16 mouse cellular contexts compared by ENCODE assay signal in the genomic region with DNA sequence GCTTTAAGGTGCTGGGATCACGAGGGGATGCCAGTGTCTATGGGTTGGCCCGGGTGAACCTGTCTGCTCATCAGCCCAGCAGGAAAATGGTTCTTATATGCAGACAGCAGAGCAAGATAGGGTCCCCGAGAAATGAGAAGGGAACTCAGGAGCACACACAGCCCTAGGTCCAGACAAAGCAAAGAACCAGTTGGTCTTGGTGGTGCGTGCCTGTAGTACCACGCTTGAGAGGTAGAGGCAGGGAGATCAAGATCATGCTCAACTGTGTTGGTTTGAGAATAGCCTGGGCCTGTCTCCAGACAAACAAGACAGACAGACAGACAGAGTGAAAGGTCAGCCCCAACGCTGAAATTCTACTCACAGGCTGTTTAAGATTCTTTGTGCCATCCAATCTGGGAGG. TPM values are rescaled to one million over a fixed set of nuclear protein-coding genes. Genes with fewer than 3 reads are reported as not detected.
A peak's percentile ranks its signal among the peaks of the same experiment; 100 is the strongest.
DNase-seq lines count a peak whose midpoint lies in the region; ATAC-seq and TF ChIP-seq lines count a peak whose summit lies in the region.
"Had no signal": no experiment of that assay in that cellular context is flagged by ENCODE, and none has a peak within 500 bp of the region (broad histone marks: within the 10 kb centered on the region; RNA-seq: fewer than 3 reads in every experiment).

No protein-coding gene starts in this region.

- H3K9me3 ChIP-seq in intestine, embryonic 16.5 days (ENCODE audit: control insufficient read depth, low read length) = no peaks in the 10 kb centered on the region
- no peaks in the 10 kb centered on the region for H3K9me3 ChIP-seq in intestine, postnatal 0 days (ENCODE audit: control insufficient read depth)
- no peaks in the 10 kb centered on the region for H3K9me3 ChIP-seq in E14TG2a.4 (ENCODE audit: low read length)
- H3K9me3 ChIP-seq in stomach, postnatal 0 days (ENCODE audit: control insufficient read depth, low read length) = no peaks in the 10 kb centered on the region
- no peaks in the 10 kb centered on the region for H3K9me3 ChIP-seq in limb, embryonic 10.5 days (replicated peaks)
- H3K9me3 ChIP-seq: embryonic facial prominence, embryonic 13.5 days; forebrain, embryonic 12.5 days; heart, embryonic 12.5 days had no signal

- 0 out of 2 replicates have a peak, but pooled peaks have one; percentile 16 for ATAC-seq in intestine, embryonic 16.5 days
- ATAC-seq in intestine, postnatal 0 days = no peak
- ATAC-seq in stomach, postnatal 0 days (ENCODE audit: low FRiP score, low TSS enrichment) = 0 out of 2 replicates have a peak, but pooled peaks have one; percentile 14
- ATAC-seq: forebrain, embryonic 16.5 days; hindbrain, postnatal 0 days had no signal

- H3K27me3 ChIP-seq in intestine, embryonic 16.5 days (replicated peaks; ENCODE audit: control insufficient read depth, insufficient read depth, low read length) = no peaks in the 10 kb centered on the region
- H3K27me3 ChIP-seq in intestine, postnatal 0 days (replicated peaks; ENCODE audit: control insufficient read depth, insufficient read depth, low read length) = no peaks in the 10 kb centered on the region
- H3K27me3 ChIP-seq in E14TG2a.4 (ENCODE audit: insufficient read depth, low read length) = peaks cover 65% of the 10 kb centered on the region
- no peaks in the 10 kb centered on the region for H3K27me3 ChIP-seq in stomach, postnatal 0 days (ENCODE audit: control insufficient read depth, insufficient read depth, low read length)
- peaks cover 38% of the 10 kb centered on the region for H3K27me3 ChIP-seq in limb, embryonic 10.5 days (ENCODE audit: low read depth, poor library complexity, severe bottlenecking)
- H3K27me3 ChIP-seq: Patski had no signal

- no peak overlapping the region for H3K9ac ChIP-seq in intestine, embryonic 16.5 days (ENCODE audit: low read depth, low read length)
- H3K9ac ChIP-seq in intestine, postnatal 0 days (ENCODE audit: low read depth, low read length) = no peak overlapping the region
- H3K9ac ChIP-seq in stomach, postnatal 0 days (ENCODE audit: low read length) = no peak overlapping the region
- H3K9ac ChIP-seq: forebrain, embryonic 12.5 days; heart, embryonic 12.5 days had no signal

- TF ChIP-seq CTCF in intestine, postnatal 0 days (IDR thresholded peaks at IDR 0.05; ENCODE audit: low read depth) = no peak
- TF ChIP-seq CTCF in E14TG2a.4 (conservative IDR thresholded peaks at IDR 0.05; ENCODE audit: low read length) = peak; percentile 13; the same call in 1 of the 2 replicates
- no peak for TF ChIP-seq CTCF in stomach, postnatal 0 days (IDR thresholded peaks at IDR 0.05; ENCODE audit: low read depth)

- peak; percentile 63 for DNase-seq in R1 (ENCODE audit: low read depth, low spot score)
- DNase-seq in stomach, postnatal 0 days (ENCODE audit: low spot score) = no peak
- no peak for DNase-seq in limb, embryonic 10.5 days (ENCODE audit: low spot score)
- DNase-seq in urinary bladder, postnatal 25 days (ENCODE audit: low spot score) = no peak

- H3K4me2 ChIP-seq in intestine, embryonic 16.5 days (ENCODE audit: low read depth, low read length) = no peak overlapping the region
- H3K4me2 ChIP-seq in intestine, postnatal 0 days (replicated peaks; ENCODE audit: low read depth) = no peak overlapping the region
- H3K4me2 ChIP-seq in stomach, postnatal 0 days (replicated peaks; ENCODE audit: low read depth) = no peak overlapping the region
- H3K4me2 ChIP-seq: embryonic facial prominence, embryonic 13.5 days; forebrain, embryonic 12.5 days; heart, embryonic 12.5 days had no signal

- WGBS in intestine, embryonic 16.5 days = 78% methylated on average over 6 of the region's 6 CpGs
- 74% methylated on average over 6 of the region's 6 CpGs for WGBS in intestine, postnatal 0 days
- 68% methylated on average over 6 of the region's 6 CpGs for WGBS in stomach, postnatal 0 days
- 78% methylated on average over 6 of the region's 6 CpGs for WGBS in limb, embryonic 10.5 days

- no peak overlapping the region for H3K4me3 ChIP-seq in intestine, embryonic 16.5 days (ENCODE audit: low read length)
- H3K4me3 ChIP-seq in intestine, postnatal 0 days (ENCODE audit: low read depth, low read length) = no peak overlapping the region
- no peak overlapping the region for H3K4me3 ChIP-seq in E14TG2a.4 (replicated peaks; ENCODE audit: low read length)
- H3K4me3 ChIP-seq in stomach, postnatal 0 days (ENCODE audit: low read depth, low read length) = no peak overlapping the region
- no peak overlapping the region for H3K4me3 ChIP-seq in limb, embryonic 10.5 days
- H3K4me3 ChIP-seq: embryonic facial prominence, embryonic 13.5 days; forebrain, embryonic 12.5 days; heart, embryonic 12.5 days had no signal

- H3K4me1 ChIP-seq in intestine, embryonic 16.5 days (ENCODE audit: control insufficient read depth, insufficient read depth, low read length) = no peaks in the 10 kb centered on the region
- no peaks in the 10 kb centered on the region for H3K4me1 ChIP-seq in intestine, postnatal 0 days (replicated peaks; ENCODE audit: control insufficient read depth, insufficient read depth, low read length)
- H3K4me1 ChIP-seq in E14TG2a.4 (replicated peaks; ENCODE audit: low read depth, low read length) = peaks cover 16% of the 10 kb centered on the region
- no peaks in the 10 kb centered on the region for H3K4me1 ChIP-seq in stomach, postnatal 0 days (replicated peaks; ENCODE audit: control insufficient read depth, insufficient read depth)
- H3K4me1 ChIP-seq in limb, embryonic 10.5 days = peaks cover 27% of the 10 kb centered on the region
- H3K4me1 ChIP-seq: forebrain, embryonic 12.5 days had no signal

- no peaks in the 10 kb centered on the region for H3K36me3 ChIP-seq in intestine, embryonic 16.5 days (ENCODE audit: control insufficient read depth, insufficient read depth, low read length)
- H3K36me3 ChIP-seq in intestine, postnatal 0 days (ENCODE audit: control insufficient read depth, insufficient read depth) = no peaks in the 10 kb centered on the region
- H3K36me3 ChIP-seq in E14TG2a.4 (ENCODE audit: insufficient read depth, low read length) = no peaks in the 10 kb centered on the region
- H3K36me3 ChIP-seq in stomach, postnatal 0 days (ENCODE audit: control insufficient read depth, insufficient read depth, low read length) = no peaks in the 10 kb centered on the region
- no peaks in the 10 kb centered on the region for H3K36me3 ChIP-seq in limb, embryonic 10.5 days
- H3K36me3 ChIP-seq: embryonic facial prominence, embryonic 13.5 days; forebrain, embryonic 12.5 days; heart, embryonic 12.5 days had no signal

- no peak for TF ChIP-seq EP300 in stomach, postnatal 0 days (optimal IDR thresholded peaks at IDR 0.05)

- no peak overlapping the region for H3K27ac ChIP-seq in intestine, embryonic 16.5 days (ENCODE audit: low read length)
- no peak overlapping the region for H3K27ac ChIP-seq in intestine, postnatal 0 days (ENCODE audit: low read depth, low read length)
- no peak overlapping the region for H3K27ac ChIP-seq in stomach, postnatal 0 days (replicated peaks)
- no peak overlapping the region for H3K27ac ChIP-seq in limb, embryonic 10.5 days
- H3K27ac ChIP-seq: embryonic facial prominence, embryonic 13.5 days; forebrain, embryonic 12.5 days; hindbrain, postnatal 0 days had no signal

RNA-seq across cellular contexts. Expression of gene Mesp1, which starts 5.9 kb away (rescaled TPM):
- 0.28 TPM in 1 of 2 replicates, not detected in the other for polyA plus RNA-seq in intestine, embryonic 16.5 days (2015; fragmentation: Nextera tagmentation; extraction: Ambion mirVana)
- polyA plus RNA-seq in intestine, postnatal 0 days (2015; fragmentation: Nextera tagmentation; extraction: Ambion mirVana) = 0.21 and 0.27 TPM in 2 replicates
- polyA plus RNA-seq in stomach, postnatal 0 days (2015; fragmentation: Nextera tagmentation; extraction: Ambion mirVana) = not detected in 2 replicates
- not detected in 2 replicates for polyA plus RNA-seq in limb, embryonic 10.5 days (2016; fragmentation: Nextera tagmentation; extraction: Ambion mirVana)
- polyA plus RNA-seq: brain, embryonic 14.5 days; embryonic facial prominence, embryonic 13.5 days; forebrain, embryonic 12.5 days; forebrain, embryonic 16.5 days; heart, embryonic 12.5 days; heart, embryonic 16.5 days; hindbrain, embryonic 11.5 days; Patski had no signal

RNA-seq across cellular contexts. Expression of gene Mesp2, which starts 11.0 kb away (rescaled TPM):
- polyA plus RNA-seq in intestine, embryonic 16.5 days (2015; fragmentation: Nextera tagmentation; extraction: Ambion mirVana) = 2.6 and 3.1 TPM in 2 replicates
- 1.7 and 1.9 TPM in 2 replicates for polyA plus RNA-seq in intestine, postnatal 0 days (2015; fragmentation: Nextera tagmentation; extraction: Ambion mirVana)
- polyA plus RNA-seq in stomach, postnatal 0 days (2015; fragmentation: Nextera tagmentation; extraction: Ambion mirVana) = 1.5 and 2.5 TPM in 2 replicates
- polyA plus RNA-seq in limb, embryonic 10.5 days (2016; fragmentation: Nextera tagmentation; extraction: Ambion mirVana) = 0.21 TPM in 1 of 2 replicates, not detected in the other

RNA-seq across cellular contexts. Expression of gene Wdr93, which starts 56.5 kb away (rescaled TPM):
- polyA plus RNA-seq in intestine, embryonic 16.5 days (2015; fragmentation: Nextera tagmentation; extraction: Ambion mirVana) = 0.15 and 0.24 TPM in 2 replicates
- 0.05 TPM in 1 of 2 replicates, not detected in the other for polyA plus RNA-seq in intestine, postnatal 0 days (2015; fragmentation: Nextera tagmentation; extraction: Ambion mirVana)
- polyA plus RNA-seq in stomach, postnatal 0 days (2015; fragmentation: Nextera tagmentation; extraction: Ambion mirVana) = 0.04 TPM in 1 of 2 replicates, not detected in the other
- 0.19 and 0.35 TPM in 2 replicates for polyA plus RNA-seq in limb, embryonic 10.5 days (2016; fragmentation: Nextera tagmentation; extraction: Ambion mirVana)

RNA-seq across cellular contexts. Expression of gene Pex11a, which starts 56.6 kb away (rescaled TPM):
- polyA plus RNA-seq in intestine, embryonic 16.5 days (2015; fragmentation: Nextera tagmentation; extraction: Ambion mirVana) = 12.7 and 12.8 TPM in 2 replicates
- polyA plus RNA-seq in intestine, postnatal 0 days (2015; fragmentation: Nextera tagmentation; extraction: Ambion mirVana) = 22.6 and 23.3 TPM in 2 replicates
- polyA plus RNA-seq in stomach, postnatal 0 days (2015; fragmentation: Nextera tagmentation; extraction: Ambion mirVana) = 10.3 and 11.5 TPM in 2 replicates
- polyA plus RNA-seq in limb, embryonic 10.5 days (2016; fragmentation: Nextera tagmentation; extraction: Ambion mirVana) = 6.6 and 11.3 TPM in 2 replicates
